Mouse (Mus musculus): ENCODE data around the gene Otub1.
A peak's percentile ranks its signal among the peaks of the same experiment; 100 is the strongest.

The Otub1 gene

GRCm38 (mm10) chr19:7209907-7210646 lies 4.0 kb upstream of the Otub1 start:
- DNase-seq (ENCODE audit: low spot score in 2 of 2): no peak

DNA sequence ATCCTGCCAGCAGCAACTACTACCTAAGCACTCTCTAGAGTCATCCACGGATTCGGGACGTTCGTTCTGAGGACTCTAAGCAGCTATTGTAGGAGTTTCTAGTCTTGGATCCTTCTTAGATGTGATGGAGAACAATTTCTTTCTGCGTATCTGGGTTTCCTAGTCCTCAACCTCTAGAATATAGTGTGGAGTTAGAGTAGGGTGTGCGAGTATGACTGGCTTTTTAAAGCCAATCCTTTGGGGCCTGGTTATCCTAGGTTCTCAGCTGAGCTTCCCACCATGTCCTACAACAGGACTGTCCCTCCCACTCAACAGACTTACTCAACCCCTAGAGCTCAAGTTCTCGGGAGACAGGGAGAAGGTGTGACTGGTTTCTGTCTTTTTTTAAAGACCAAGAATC lies 790 bp downstream of the Otub1 start:
- no peak for DNase-seq (ENCODE audit: low spot score in 2 of 2)

DNA sequence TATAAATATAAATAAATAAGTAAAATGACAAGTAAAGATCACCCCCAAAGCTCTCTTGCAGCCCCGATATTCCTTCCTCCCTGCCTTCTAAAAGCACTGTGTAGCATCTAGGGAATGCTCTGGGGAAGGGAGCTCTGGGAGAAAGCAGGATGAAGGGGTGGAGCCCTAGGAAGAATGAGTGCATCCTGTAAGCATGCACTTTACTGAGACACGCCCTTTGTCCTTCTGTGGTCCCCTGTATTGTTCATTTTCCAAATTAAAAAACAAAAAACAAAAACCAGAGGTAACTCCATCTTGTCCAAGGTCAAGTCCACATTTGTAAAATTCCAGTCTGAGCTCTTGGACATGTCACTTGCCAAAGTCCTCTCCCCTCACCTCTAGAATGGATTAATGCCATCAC lies 1.2 kb downstream of the Otub1 start:
- no peak for DNase-seq (ENCODE audit: low spot score in 2 of 2)

DNA sequence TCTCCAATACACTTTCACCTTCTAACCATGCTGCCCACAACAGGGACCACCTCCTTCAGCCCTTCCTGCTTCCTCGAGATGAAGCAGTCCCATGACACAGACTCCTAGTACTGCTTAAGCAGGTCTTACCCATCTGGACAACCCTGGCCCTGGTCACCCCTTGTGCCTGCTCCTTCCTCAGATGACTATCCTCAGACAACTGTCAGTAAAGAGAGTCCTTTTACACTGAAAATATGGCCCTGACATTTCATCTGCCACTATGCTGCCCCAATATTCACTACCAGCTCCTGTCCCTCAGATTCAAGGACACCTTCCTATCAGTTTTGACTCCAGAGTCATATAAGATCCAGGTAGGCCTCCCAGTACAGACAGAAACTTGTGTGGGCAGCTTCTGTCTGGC lies 5.7 kb downstream of the Otub1 start:
- no peak for DNase-seq (ENCODE audit: low spot score in 2 of 2)

- DNase-seq (ENCODE audit: low spot score in 2 of 2): no peak
These were observed 7.0 kb downstream of the Otub1 start for GRCm38 (mm10) chr19:7199089-7199488.

DNA sequence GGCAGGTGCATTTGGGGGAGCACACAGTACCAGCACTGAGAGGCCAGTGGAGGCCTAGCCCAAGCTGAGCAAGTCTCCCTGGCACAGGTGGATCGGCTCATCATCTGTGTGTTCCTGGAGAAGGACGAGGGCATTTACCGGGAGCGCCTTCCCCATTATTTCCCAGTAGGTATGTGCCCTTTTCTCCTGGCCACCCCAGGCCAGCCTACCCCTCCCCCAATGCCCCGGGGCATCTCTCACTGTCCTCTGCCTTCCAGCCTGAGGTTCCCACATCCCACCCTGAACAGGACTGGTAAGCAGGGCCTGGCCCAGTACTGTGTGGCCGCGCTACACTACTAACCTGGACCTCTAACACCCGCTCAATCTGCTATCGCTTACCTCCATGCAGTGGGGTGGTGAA lies 8.7 kb downstream of the Otub1 start:
- no peak for DNase-seq (ENCODE audit: low spot score in 2 of 2)

DNA sequence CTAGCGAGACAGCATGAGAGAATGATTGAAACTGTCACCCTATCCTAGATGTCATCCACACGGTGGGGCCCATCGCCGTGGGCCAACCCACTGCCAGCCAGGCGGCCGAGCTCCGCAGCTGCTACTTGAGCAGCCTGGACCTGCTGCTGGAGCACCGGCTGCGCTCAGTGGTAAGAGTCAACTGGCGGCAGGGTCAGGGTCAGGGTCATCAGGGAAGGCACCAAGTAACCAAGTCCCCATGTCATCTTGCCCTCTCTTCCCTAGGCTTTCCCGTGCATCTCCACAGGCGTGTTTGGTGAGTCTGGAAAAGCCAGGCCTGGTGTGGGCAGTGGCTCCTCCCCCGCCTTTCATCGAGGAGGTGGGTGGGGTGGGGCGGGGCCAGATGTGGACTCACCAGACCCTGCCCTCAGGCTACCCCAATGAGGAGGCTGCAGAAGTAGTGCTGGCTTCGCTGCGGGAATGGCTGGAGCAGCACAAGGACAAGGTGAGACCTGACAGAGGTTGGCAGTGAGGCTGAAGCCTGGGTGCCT lies 9.3 kb downstream of the Otub1 start:
- DNase-seq (ENCODE audit: low spot score in 2 of 2): no peak

DNA sequence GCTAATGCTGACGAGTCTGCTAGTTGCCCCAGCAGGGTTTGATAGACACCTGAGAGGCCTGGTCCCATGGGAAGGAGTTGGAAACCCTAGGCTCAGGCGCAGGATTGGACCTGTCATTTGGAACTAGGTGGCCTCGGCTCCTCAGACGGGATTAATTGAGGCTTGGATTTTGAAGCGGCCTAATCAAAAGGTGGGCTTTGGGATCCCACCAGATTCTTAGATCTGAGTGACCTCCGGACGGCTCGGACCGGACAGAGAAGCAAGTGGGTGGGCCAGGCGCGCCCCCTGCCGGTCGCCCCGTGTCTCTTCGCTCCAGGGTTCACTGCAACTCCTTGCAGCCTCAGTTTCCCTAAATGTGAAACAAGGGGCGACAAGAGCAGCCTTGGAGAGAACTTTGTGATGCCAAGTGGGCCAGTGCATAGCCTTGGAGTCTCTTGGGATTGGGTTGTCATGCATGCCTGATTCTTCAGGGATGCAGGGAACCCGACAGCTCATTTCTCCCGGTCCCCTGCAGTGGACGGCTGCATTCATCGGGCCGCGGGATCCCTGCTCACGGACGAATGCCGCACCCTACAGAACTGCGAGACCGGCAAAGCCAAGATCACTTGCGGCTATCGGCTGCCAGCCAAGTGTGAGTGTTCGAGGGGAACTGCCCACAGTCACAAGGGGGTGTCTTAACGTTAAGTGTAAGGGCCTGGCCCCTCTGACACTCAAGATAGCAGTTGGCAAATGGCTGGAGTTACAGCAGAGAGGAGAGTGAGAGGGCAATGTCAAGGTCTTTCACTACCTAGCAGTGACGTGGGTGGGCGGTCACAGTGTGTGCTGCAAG lies 10.0 kb downstream of the Otub1 start:
- DNase-seq (ENCODE audit: low spot score in 2 of 2): peak in 1 of 2 experiments; percentile 51

GRCm38 (mm10) chr19:7192561-7192967 lies 13.6 kb downstream of the Otub1 start:
- no peak for DNase-seq (ENCODE audit: low spot score in 2 of 2)

DNA sequence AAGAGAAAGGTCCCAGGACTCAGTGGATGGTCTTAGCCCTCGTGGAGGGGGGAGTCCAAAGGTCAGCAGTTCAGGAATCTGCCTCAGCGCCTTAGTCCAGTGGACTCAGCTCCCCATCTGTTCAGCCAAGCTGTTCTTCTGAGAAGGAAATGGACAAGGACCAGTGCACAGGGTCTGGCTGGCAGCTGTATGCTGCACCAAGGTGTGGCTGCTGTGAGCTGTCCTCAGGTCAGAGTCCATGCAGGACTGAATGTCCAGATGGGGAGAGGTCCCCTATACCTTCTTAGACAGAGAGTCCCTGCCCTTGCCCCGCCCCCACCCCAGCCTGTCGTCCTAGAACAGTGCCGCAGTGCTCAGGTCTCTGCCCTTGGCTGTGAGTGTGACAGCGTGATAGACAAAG lies 14.5 kb downstream of the Otub1 start:
- DNase-seq (ENCODE audit: low spot score in 2 of 2): no peak

- DNase-seq (ENCODE audit: low spot score in 2 of 2): no peak
These were observed 15.1 kb downstream of the Otub1 start for GRCm38 (mm10) chr19:7190986-7191385.

DNA sequence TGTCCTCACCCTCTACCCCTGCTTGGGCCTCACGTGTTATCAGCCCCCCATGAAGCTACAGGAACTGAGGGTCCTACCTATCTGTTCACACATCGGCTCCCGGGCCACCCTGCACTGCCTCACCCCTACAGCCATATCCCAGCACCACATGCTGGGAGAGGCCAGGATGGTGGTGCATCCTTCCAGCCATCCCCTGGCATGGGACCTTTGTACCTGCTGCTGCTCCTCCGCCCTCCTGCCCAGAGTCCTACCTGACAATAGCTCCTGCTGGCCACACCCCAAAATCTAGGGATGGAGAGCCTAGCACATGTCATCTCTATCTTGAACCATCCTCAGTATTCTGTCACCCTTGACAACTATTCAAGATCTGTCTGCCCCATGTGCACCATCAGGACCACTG lies 17.1 kb downstream of the Otub1 start:
- no peak for DNase-seq (ENCODE audit: low spot score in 2 of 2)

DNA sequence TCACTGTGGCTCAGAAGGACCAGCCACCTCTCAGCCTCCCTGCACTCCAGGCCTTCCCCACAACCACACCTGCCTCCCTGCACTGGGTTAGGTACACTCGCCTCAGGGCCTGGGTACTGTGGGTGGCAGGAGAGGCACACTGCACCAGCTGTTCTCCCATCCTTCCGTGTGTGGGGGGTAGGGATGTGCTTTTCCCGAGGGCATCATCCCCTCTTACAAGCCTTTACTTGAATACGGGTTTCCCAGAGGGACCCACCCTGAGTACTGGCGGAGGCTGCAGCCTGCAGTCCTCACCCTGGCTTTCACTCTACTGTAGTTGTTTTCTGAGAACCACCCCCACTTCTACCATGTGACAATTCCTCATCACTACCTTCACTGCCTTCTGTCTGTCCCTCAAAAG lies 19.0 kb downstream of the Otub1 start:
- DNase-seq (ENCODE audit: low spot score in 2 of 2): no peak

GRCm38 (mm10) chr19:7185715-7186291 lies 20.3 kb downstream of the Otub1 start:
- no peak for DNase-seq (ENCODE audit: low spot score in 2 of 2)

- no peak for DNase-seq (ENCODE audit: low spot score in 2 of 2)
These were observed 21.1 kb downstream of the Otub1 start for GRCm38 (mm10) chr19:7185059-7185458.

- no peak for DNase-seq (ENCODE audit: low spot score in 2 of 2)
These were observed 22.7 kb downstream of the Otub1 start for GRCm38 (mm10) chr19:7183419-7183818.

- DNase-seq (ENCODE audit: low spot score in 2 of 2): peak; percentile 69 to 71
These were observed 23.7 kb downstream of the Otub1 start for GRCm38 (mm10) chr19:7182273-7182949.

DNA sequence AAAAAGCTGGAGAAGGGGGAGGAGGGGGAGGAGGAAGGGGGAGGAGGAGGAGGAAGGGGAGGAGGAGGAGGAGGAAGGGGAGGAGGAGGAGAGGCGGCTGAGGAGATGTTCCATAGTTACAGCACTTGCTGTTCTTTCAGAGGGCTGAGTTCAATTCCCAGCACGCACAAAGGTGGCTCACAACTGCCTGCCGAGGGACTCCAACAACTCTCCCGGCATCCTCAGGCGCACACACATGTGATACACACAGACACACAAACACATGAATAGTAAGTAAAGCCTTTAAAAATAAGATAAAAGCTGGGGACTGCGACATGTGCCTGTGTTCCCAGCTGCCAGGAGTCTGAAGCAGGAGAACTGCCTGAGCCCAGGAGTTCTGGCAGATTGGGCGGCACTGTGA lies 24.6 kb downstream of the Otub1 start:
- no peak for DNase-seq (ENCODE audit: low spot score in 2 of 2)

DNA sequence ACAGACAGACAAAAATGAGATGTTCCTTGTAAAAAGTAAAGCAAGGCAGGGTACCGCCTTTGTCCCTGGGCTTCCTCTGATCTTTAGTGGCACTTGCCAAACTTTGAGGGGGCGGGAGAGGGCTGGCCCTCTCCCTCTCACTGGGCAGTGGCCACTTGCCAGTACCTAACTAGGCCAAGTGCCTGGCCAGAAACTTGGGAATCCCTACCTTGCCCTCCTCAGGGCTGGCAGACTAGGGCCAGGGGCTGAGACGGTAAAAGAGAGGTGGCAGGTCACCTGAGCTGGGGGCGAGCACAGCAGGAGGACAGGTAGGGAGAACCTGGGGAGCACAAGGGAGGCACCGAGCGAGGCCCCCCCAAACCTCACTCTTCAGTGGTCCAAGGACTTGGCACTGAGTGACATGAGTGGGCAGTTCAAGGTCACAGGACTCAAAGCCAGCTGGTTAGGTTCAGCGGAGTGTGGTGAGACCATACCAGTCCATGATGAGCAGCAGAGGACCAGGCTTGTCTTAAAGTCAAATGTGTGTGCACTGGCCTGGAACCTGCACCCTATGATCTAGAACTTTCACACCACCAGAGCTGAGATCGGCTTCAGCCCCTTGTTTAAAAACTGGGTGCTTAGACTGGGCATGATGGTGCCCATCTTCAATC lies 25.2 kb downstream of the Otub1 start:
- DNase-seq (ENCODE audit: low spot score in 2 of 2): no peak

DNA sequence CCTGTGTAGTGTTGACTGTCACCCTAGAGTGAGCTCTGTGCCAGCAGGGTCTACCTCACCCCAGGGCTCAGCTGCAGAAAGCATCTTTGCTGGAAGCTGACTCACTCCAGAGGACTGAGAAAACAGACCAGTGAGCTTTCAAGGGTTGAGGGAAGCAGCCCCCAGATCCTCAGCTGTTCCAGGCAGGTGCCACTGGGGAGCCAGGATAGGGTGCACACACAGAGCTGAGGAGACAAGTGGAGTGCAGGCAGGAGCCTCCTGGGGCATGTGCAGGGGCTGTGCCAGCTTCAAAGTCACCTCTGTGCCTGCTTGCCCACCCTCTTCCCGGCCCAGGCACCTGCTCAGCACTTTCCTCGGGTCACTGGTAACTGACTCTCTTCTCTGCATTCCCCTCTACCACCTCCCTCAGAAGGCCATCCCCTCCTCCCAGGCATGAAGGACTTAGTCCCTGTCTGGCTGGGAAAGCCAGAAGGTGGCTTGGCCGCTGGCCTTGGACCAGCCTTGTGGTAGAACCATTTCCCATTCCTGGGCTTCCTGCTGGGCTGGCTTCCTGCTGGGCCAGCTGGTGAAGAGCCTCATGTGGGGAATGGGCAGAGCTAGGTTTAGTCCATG lies 27.2 kb downstream of the Otub1 start:
- DNase-seq (ENCODE audit: low spot score in 2 of 2): no peak

All from frontal cortex, postnatal 14 days (tissue).